Mouse (Mus musculus) layer of hippocampus, postnatal 10 days (tissue): ENCODE measurements around the gene Ccin. TPM values are rescaled to one million over a fixed set of nuclear protein-coding genes. Genes with fewer than 3 reads are reported as not detected.
A peak's percentile ranks its signal among the peaks of the same experiment; 100 is the strongest.

Experiments used
- DNase-seq, 2 experiments: peaks; one replicate each; pipeline ENCODE4 v3.0.0; 2021; ENCODE audit warnings: low spot score in 2 of 2
- long read RNA-seq: library from polyadenylated mRNA; stranded (forward); transcript quantifications from one replicate; pipeline ENCODE4 v2.0.0, GENCODE M21; 2023
- total RNA-seq, 2 experiments: library from RNA; stranded (reverse); gene quantifications; 2 replicates each; pipeline ENCODE4 v1.2.3; 2021

Gene Ccin
- not detected for total RNA-seq
- long read RNA-seq: 0 reads

DNA sequence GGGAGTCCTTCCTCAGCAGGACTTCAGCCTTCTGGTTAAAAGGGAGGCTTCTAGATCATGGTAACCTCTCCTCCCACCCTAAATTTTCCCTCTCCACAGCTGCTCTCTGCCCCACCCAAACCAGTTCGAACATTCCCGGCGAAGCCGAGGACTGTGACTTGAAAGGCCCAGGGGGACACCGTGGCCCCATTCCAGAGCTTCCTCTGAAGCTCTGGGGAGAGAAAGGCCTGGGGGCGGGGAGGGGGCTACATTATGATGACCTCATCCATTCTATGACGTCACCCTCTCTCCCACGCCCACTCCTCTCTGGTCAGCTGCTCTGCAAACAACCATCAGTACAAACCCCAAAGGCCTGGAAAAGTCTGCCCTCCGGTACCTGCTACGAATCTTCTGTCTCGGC, at the start of gene Ccin:
TSS of gene Ccin (plus strand) at position 303 of the 400 bp plus-strand sequence.
- no peak for DNase-seq

DNA sequence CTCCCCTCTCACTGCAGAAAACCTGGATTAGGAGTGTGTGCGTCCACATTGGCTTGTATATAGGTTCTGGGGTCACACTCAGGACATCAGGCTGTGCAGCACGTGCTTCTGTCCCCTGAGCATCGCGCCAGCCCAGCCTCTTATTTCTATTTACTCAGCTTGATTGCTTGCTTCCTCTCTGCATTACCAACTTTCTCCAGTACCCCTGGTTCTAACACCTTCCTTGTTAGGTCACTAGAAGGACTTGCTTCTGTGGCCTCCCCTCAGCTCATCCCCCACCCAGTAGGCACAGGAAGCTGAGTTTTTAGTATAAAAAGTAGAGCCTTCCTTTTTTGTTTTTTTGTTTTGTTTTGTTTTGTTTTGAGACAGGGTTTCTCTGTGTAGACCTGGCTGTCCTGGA, 47.1 kb upstream of the Ccin start:
- DNase-seq: no peak

DNA sequence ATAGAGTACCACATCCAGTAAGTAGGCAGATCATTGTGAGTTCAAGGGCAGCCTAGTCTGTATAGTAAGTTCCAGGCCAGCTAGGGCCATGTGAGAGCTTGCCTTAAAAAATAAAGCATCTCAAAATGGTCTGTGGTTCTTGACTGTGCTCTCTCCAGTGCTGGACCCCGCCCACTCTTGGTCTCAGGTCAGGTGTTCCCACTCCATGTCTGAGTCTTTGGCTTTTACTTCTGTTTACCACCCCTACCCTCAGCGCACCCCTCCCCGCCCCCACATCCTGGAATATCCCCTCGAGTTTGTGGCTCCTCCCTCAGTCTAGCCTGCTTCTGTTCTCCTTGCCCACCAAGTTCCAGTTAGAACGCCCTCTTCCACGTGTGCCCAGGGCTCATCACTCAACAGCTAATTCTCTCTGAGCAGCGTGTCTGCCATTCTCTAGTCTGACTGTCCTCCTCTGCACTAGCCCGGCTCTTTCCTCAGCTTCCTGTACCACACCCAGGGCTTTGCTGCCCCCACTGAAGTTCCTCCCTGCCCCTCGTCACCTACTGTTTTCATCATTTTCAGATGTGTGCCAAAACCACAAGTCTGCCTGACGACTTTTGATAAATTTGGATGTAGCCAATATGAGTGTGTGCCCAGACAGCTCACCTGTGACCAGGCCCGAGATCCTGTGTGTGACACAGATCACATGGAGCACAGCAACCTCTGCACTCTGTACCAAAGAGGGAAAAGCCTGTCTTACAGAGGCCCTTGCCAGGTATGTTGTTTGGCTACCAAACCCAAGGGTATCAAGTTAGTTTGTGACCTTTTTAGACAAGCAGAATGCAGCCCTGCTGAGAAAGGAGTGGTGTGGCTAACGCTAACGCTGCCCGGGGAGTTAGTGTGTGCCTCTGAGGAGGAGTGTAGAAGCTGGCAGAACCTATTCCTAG, 46.3 kb upstream of the Ccin start:
- DNase-seq: no peak

DNA sequence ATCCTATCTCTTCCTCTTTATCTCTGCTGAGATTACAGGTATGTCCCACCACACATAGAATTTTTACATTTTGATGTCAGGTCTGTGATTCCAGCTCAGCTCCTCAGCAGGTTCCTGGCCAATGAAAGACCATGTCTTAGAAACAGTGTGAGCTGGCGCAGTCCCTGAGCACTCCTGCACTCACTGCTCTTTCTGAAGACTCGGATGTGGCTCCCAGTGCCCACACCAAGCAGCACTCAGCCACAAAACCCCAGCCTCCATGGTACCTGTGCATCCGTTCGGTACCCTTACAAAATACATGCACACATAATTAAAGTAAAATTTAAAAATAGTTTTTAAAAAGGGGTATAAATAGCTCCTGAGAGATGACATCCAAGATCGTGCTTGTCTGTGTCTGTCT, 42.0 kb upstream of the Ccin start:
- DNase-seq: no peak

DNA sequence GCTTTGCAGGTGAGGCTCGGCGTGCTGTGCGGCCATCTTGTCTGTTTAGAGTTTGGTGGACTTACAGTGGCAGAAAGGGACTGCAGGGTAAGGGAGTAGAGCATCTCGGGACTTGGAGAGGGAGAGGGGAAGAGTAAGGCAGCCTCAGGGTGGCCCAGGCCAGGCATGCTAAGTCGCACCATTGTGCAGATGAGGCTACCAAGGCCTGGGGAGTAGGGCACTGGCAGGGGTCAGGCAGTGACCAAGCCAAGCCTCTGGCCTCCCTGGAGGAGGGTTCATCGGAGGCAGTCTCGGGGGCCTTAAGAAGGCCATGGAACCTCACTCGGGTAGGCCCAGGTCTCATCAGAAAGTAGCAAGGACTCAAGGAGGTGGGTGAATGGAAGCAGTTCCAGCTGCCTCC, 40.9 kb upstream of the Ccin start:
- DNase-seq: no peak

DNA sequence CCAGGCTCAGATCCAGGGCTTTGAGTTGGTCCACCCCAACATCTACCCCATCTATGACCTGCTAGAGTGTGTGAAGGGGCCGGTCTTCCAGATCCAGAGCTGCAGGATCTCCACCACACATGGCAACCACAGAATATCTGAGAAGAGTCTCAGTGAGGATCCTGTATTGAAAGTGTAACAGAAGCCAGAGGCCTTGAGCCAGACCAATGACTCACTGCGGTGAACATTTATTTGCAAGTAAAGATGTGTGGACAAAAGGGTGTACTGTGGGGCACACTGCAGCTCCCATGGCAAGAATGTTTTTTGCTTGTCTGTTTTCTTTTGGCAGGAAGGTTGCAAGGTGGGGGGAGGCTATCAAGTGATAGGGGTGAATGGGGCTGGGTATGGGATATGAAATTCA, 35.7 kb upstream of the Ccin start:
- no peak for DNase-seq

DNA sequence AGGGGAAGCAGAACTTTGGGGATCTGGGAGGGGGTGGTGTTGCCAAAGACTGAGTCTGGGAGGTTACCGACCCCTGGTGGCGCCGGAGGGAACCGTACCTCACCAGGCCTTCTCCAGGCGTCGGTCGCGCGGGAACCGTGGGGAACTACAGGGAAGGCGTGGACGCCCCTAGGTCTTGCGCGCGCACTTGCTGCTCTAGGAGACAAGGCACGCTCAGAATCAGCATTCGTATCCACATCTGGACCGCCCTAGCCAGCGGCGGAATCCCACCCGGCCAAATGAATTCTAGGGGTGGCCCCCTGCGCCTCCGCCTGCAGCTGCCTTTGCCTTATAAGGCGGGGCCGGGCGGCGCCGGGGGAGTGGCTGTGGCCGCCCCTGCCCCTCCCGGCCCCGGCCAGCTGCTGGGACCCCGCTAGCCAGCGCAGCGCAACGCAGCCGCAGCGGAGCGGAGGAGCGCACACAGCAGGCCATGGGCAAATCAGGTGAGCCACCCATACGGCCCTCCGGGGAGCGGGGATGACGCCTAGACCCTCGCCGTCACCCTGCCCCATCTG, 25.9 kb upstream of the Ccin start, which contains the start of gene Glipr2:
TSS of gene Glipr2 (plus strand) at position 110 of the 554 bp plus-strand sequence.
- DNase-seq: peak; percentile 85 to 86

DNA sequence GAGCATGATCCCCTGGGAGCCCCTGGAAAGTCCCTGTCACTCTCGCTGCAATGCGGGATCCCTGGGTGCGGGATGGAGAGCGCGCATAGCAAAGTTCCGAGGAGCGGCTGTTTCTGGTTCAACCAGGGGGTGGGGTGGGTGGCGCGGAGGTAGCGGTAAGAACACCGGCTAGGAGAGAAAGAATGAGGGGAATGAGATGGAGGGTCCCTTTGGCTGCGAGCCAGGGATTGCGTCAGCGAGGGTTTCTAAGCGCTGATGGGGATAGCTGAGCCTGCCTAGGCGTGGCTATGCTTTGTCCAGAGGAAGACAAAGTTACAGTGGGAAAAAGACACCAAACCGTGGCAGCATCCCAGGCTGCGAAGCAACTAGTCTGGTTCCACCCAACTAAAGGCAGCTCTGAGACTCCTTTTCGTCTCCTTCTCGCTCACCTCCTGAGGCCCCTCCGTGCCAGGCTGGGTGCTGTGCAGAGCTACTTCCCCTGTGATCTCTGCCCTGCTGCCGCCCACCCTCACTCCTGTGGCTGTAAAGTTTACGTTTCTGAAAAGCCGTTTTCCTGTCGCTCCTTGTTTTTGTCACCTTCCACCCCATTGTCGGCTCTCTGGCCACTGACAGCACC, 25.3 kb upstream of the Ccin start:
- DNase-seq: peak; percentile 44 to 60

DNA sequence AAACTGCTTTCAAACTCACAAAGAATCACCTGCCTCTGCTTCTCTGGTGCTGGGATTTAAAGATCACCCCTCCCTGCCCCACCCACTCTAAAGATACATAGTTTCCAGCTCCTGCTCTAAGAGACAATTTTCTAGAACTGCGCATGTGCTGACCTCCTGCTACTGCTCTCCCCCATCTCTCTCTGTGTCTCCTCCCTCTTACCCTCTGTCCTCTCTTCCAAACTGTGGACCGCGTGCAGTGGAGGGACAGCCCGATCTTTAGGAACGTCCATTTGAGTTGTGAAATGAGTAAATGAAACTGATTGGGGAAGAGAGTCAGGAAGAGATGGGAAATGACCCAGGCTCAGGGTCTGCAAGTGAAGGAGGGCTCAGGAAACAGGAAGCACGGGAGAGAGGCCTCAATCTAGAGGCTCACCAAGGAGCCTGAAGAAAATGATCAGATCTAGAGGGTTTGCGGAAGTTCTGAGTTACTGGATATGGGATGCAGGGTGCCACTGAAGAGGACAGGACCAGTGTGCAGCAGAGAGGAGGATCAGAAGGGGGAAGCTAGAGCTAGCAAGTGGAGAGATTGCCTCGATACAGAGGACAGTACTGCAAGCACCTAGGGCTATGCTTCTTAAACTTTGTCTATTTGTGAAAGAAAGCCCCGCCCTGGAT, 23.6 kb upstream of the Ccin start:
- no peak for DNase-seq

DNA sequence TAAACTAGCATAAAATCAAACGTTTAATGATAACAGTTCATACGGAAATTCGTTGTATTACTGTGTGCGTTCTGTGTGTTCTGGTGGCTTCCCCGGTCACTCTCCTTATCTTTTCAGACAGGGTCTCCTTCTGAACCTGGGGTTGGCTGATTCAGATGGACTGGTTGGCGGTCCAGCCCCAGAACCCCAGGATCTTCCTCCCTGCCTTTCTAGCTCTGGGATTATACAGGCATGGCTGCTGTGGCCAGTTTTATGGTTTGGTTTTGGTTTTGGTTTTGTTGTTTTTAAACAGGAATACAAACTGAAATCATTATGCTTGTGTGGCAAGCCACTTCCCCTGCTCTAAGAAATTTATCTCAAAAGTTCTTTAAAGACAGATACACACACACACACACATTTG, 23.1 kb upstream of the Ccin start:
- DNase-seq: no peak

DNA sequence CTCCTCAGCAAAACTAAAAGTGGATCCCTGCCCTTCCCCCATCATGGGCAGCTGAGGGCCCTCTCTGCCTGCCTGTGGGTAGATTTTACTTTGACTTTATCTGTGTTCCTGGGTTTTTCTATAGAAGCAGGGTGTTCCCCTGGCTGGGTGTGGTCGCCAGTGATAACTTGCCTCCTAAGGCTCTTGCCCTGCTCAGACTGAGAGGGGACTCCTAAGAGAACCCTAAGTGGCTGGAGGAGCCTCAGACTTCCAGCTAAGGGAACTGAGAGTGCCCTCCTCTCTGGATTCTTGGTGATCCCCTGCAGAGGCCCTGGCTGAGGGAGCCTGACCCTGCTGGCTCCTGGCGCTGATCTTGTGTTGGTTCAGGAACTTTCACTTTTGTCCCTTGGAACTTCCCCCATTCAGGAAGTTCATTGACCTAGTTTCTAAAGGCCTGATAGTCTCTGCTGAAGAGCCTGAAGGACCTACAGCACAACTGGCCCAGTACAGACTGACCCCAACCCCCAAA, 18.9 kb upstream of the Ccin start:
- no peak for DNase-seq

DNA sequence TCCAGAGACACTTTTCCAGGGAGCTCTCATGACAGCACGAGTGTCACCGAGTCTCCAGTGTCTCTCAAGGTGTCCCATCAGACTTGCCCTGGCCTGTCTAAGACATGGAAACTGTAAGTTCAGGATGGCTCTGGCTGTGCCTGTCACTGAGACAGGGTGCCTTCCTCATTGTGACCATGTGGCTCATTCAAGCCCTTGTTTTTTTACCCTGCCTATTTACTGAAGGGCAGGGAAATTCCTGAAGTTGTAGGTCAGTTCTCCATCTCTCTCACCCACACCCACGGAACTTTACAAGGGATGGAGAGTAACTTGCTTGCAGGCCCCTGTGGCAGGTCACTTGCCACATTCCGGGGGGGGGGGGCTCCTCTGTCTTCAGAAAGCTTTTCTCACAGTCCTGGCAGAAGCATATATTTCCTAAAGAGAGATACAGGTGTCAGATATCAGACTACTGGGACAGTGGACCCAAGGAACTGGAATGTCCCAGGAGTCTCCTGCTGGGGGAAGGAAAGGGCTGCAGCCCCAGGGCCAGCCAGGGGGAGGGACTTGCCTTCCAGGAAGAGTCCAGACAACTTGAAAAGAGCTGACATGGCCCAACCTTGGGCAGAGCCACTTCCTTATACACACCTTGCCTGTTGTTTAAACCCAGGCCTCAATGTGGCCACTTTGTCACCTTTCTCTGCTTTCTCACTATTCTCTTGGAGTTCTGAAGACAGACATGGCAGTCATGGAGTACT, 18.2 kb upstream of the Ccin start:
- no peak for DNase-seq

DNA sequence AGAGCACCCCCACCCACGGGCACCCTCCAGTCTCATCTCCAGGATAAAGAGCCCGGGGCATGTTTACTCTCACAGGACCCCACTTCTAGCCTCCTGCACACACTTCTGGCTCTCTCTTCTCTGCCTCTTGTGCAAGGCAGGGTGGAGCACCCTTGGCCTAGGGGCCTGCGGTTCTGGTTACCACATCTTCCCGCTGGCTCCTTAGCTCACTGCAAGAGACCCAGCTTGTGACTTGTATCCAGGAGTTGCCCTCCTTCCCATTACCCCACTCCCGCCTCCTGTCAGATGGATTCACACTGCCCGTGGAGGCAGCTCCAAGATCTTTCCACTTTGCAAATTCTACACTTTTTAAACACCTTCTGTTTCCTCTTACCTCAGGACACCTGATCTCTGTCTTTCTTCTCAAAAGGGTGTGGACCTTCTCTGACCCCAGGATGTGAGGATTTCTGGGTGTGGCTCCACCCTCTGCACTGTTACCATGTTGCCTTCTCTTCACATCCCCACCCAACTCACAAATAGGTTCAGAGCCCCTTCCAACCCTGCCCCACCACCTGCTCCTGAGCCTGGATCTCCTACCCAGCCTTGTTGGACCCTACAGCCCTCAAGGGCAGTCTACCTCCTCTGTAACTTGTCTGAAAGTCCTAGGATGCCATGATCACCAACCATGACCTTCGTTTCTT, 17.3 kb upstream of the Ccin start:
- DNase-seq: no peak

DNA sequence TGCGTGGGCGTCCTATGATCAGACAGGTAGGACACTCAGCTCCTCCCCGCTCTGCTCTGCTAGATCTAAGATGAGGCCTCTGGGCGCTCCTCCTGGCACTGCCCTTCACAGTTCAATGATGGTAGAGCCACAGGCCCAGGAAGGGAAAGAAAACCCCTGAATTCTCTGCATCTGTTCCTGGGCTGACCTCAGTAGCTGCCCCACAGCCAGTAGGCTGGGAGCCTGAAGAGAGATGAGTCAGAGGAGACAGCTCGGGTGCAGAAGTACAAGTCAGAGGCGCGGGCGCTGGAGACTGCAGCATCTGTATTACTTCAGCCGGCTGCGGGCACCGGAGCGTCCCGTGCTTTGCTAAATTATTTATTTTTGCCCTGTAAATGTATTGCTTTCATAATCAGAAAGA, 14.6 kb upstream of the Ccin start:
- peak; percentile 25 to 35 for DNase-seq

DNA sequence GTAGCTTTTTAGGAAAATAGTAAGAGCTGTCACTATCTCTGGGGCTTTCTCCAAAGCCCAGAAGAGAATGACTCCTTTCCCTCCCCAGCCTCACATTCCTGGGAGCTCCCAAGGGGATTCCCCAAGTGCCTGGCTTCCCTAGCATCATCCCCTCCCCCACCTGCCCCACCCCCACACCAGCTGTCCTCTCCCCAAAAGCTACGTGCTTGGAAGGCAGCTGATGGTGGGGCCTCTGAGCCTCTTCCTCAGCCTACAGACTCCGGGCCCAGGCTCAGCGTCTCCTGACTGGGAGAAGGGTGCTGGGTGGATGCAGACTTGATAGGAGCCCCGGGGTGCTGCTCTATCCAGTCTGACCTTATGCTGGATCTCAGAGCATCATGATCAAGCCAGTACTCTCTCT, 13.9 kb upstream of the Ccin start:
- no peak for DNase-seq

DNA sequence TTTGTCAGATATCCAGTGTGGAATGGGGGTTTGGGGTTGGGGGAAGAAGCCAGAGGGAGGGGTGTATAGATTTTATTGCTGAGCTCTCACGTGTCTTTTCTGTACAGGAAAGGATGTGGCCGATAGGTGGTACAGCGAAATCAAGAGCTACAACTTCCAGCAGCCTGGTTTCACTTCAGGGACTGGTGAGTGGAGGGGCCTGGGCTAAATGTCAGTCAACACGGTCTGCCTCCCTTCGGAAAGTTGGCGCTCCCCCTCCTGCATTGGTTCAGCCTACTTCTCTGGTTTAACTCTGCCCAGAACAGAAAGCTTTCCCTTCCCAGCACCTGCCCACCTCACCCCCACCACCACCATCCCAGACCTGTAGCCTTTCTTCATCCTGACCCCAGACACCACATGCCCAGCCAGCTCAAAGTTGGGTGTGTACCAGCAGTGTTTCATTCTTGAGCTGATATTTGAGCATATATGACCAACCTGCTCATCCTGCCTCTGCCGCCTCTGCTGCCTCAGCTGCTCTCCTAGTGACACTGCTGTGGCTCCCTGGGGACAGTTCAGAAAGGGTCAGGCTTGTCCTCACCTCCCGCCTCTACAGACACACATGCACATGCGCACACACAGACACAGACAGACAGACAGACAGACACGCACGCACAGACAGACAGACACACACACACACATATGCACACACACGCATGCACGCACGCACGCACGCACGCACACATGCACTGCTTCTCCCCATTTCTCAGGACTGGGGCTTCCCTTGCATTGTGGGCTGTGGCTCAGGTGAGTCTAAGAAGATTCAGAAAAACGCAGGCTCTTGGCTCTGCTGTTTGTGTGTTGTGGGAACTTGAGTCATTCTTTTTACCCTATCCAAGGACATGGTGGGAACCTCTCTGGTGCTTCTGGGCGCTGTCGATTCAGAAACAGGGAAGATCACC, 12.6 kb upstream of the Ccin start:
- DNase-seq: no peak

DNA sequence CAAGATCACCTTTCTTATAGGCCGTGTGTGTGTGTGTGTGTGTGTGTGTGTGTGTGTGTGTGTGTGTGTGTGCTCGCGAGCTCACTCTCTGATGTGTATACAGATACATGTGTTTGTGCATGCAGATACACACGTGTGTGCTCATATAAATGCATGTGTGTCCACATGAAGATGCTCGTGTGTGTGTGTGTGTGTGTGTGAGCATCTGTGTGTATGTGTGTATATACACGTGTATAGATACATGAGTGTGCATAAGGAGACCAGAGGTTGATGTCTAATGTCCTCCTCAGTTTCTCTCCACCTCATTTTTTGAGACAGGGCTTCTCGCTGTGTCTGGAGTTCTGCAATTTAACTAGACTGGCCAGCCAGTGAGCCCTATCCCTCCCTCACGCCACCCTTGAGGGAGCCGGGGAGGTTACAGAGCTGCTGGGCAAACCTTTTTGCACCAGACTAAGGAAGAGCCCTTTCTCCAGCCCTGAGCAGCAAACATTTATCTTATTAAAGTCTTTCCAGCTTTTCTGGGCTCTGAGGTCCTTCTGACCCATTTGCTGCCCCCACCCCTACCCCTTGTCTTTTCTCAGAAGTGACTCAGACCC, 11.6 kb upstream of the Ccin start:
- DNase-seq: no peak

DNA sequence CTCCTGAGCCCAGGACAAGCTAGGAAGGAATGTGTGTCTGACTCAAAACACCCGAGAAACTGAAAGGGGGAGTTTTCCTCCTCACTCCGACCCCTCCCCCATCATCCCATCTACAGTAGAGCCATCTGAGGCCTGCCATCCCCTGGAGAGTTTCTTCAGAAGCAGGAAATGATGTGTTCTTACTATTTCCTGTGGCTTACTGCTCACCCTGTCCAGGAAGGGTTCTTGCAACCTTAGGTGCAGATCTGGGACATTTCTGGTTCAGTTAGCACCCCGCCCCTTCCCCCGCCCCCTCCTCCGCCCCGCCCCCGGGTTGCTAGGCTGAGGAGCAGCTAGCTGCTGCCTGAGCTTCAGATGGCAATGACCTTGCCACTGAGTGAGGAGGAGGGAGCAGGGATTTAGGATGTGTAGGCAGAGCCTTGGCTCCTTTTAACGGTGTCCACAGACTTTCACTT, 11.1 kb upstream of the Ccin start:
- no peak for DNase-seq

DNA sequence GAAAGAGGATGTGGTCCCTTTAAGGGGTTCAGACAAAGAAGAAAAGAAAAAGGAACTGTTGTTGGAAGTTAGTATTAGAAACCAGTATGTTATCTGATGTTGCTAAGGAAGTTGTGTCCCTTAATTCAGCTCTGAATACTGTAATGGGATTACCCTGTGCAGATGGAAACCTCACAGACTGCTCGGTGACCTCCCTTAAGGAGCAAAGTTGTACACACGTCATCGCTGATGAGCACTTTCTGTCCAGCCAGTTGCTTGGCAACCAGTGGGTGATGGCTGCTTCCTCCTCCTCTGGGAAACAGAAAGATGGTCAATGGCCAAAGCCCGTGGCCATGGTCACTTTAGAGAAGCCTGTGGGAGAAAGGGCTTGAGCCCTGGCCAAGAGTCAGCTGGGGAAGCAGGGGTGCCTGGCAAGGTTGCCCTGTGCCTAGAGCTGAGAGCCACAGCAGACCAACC, 9.7 kb upstream of the Ccin start:
- peak; percentile 54 to 63 for DNase-seq
